Mouse (Mus musculus): Measurements from ENCODE around the gene Slc30a7. TPM values are rescaled to one million over a fixed set of nuclear protein-coding genes. Genes with fewer than 3 reads are reported as not detected.

The Slc30a7 gene
- total and polyA plus RNA-seq, 3 experiments: 15.0 to 38.9 (median 25.3) TPM

DNA sequence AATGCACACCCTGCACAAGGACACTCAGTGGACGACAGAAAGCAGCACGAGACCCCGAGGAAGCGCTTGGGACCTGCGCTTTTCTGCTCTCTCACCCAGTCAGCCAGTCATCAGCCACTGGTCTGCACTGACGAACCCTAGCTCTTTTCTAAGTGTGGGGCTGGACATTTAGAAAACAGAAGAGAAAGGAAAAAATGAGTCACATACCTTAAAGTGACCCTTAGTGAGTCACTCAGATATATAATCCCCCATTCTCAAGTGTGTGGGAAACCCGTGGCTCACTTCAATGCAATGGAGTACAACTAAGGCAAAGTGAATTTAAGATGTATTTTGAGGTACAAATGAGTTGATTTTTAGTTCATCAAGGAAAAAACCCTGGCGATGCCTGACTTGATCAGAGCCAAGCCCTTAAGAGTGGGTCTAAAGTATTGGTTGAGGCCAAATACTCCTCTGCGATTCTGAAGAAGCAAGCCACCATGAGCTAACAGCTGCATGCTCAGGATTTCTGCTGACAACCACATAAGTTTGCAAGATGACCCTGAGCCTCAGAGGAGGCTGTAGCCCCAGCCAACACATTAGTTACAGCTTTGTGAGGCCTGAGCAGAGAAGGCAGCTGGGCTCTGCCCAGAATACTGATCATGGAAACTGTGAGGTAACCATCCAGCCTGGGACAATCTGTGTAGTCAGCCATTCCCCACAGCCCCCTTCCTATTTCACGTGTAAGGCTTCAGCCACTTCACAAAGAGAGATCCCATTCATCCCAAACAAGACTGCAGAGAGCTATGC lies 38.3 kb downstream of the Slc30a7 start:
- Histone ChIP-seq H3K4me2 (ENCODE audit: insufficient read depth, low read depth, poor library complexity, severe bottlenecking) (peak overlapping the region; percentile 34; the same call in 1 of the 2 replicates), H3K79me2 (replicated peaks; ENCODE audit: control insufficient read depth, extremely low read depth, insufficient read depth, poor library complexity, severe bottlenecking) (no peaks in the 10 kb centered on the region), H3K9me3 (replicated peaks; ENCODE audit: low read length) (no peaks in the 10 kb centered on the region), H3K36me3 (replicated peaks in 1 of 2; ENCODE audit: control insufficient read depth in 1 of 2, insufficient read depth in 1 of 2, low read length in 1 of 2) (peaks cover 30 to 86% of the 10 kb centered on the region in 2 experiments), H3K9ac (ENCODE audit: insufficient read depth, low read depth) (peak overlapping the region; percentile 57; the same call in 1 of the 2 replicates), H3K27ac (ENCODE audit: insufficient read depth, low read depth) (peak overlapping the region; percentile 79), H3K4me1 (ENCODE audit: control insufficient read depth in 1 of 2, insufficient read depth in 2 of 2) (peaks cover 7 to 14% of the 10 kb centered on the region in 2 experiments; a peak in 3 of 4 replicates), H3K4me3 (replicated peaks in 1 of 3; ENCODE audit: low read depth in 2 of 3, low read length in 2 of 3, poor library complexity in 1 of 3) (no peak overlapping the region), H3K27me3 (replicated peaks) (no peaks in the 10 kb centered on the region)
- DNase-seq (ENCODE audit: extremely low read depth): peak; percentile 44
- TF ChIP-seq MXI1 (IDR thresholded peaks at IDR 0.05; ENCODE audit: low read depth, low read length) (0 out of 2 replicates have a peak, but pooled peaks have one; percentile 50), NRF1 (IDR thresholded peaks at IDR 0.05; ENCODE audit: low read depth, low read length) (no peak), JUND (conservative IDR thresholded peaks at IDR 0.05; ENCODE audit: low read depth, low read length) (peak; percentile 98), POLR2A (IDR thresholded peaks at IDR 0.05; ENCODE audit: low read depth, low read length) (no peak), RAD21 (IDR thresholded peaks at IDR 0.05; ENCODE audit: low read depth, low read length) (no peak), BHLHE40 (IDR thresholded peaks at IDR 0.05; ENCODE audit: low read depth, low read length) (peak; percentile 70), GABPA (IDR thresholded peaks at IDR 0.05; ENCODE audit: insufficient replicate concordance, low read depth, low read length) (no peak), CHD1 (IDR thresholded peaks at IDR 0.05; ENCODE audit: low read depth, low read length) (no peak), TCF12 (IDR thresholded peaks at IDR 0.05; ENCODE audit: low read depth, low read length) (0 out of 2 replicates have a peak, but pooled peaks have one; percentile 41), MAFK (IDR thresholded peaks at IDR 0.05; ENCODE audit: insufficient replicate concordance, low read length) (peak; percentile 20; the same call in 1 of the 2 replicates), ZNF384 (IDR thresholded peaks at IDR 0.05; ENCODE audit: low read depth, low read length) (no peak; the same call in 1 of the 2 replicates), CHD2 (IDR thresholded peaks at IDR 0.05; ENCODE audit: low read length) (no peak), ETS1 (conservative IDR thresholded peaks at IDR 0.05; ENCODE audit: low read depth, low read length) (peak; percentile 85), USF1 (IDR thresholded peaks at IDR 0.05; ENCODE audit: low read depth, low read length) (no peak), HCFC1 (IDR thresholded peaks at IDR 0.05; ENCODE audit: low read depth, low read length) (no peak), EP300 (IDR thresholded peaks at IDR 0.05; ENCODE audit: low read length) (peak; percentile 89), CTCF (conservative IDR thresholded peaks at IDR 0.05 in 1 of 2, IDR thresholded peaks at IDR 0.05 in 1 of 2; ENCODE audit: low read depth in 2 of 2, low read length in 2 of 2) (no peak), MYC (IDR thresholded peaks at IDR 0.05; ENCODE audit: low read depth, low read length) (0 out of 2 replicates have a peak, but pooled peaks have one; percentile 32), POLR2AphosphoS2 (IDR thresholded peaks at IDR 0.05; ENCODE audit: low read depth, low read length) (no peak), MAX (IDR thresholded peaks at IDR 0.05; ENCODE audit: low read length) (no peak), SIN3A (IDR thresholded peaks at IDR 0.05; ENCODE audit: low read length) (no peak), PAX5 (IDR thresholded peaks at IDR 0.05; ENCODE audit: low read length) (no peak), ELF1 (IDR thresholded peaks at IDR 0.05; ENCODE audit: low read depth, low read length) (no peak), IRF4 (IDR thresholded peaks at IDR 0.05; ENCODE audit: low read depth, low read length) (peak; percentile 80), RCOR1 (conservative IDR thresholded peaks at IDR 0.05; ENCODE audit: low read depth, low read length) (no peak; the same call in 1 of the 2 replicates), ZKSCAN1 (IDR thresholded peaks at IDR 0.05; ENCODE audit: borderline replicate concordance, low read depth, low read length) (no peak), JUN (IDR thresholded peaks at IDR 0.05; ENCODE audit: insufficient read depth, low read depth, low read length) (peak; percentile 97), USF2 (conservative IDR thresholded peaks at IDR 0.05; ENCODE audit: low read depth, low read length) (no peak), MEF2A (IDR thresholded peaks at IDR 0.05; ENCODE audit: borderline replicate concordance, low read depth, low read length) (peak; percentile 92), MAZ (IDR thresholded peaks at IDR 0.05; ENCODE audit: low read depth, low read length) (0 out of 2 replicates have a peak, but pooled peaks have one; percentile 42), TBP (conservative IDR thresholded peaks at IDR 0.05; ENCODE audit: low read depth, low read length) (no peak), E2F4 (IDR thresholded peaks at IDR 0.05; ENCODE audit: insufficient replicate concordance, low read depth, low read length) (no peak), UBTF (IDR thresholded peaks at IDR 0.05; ENCODE audit: low read depth, low read length) (no peak), SMC3 (IDR thresholded peaks at IDR 0.05; ENCODE audit: low read depth, low read length) (no peak), NELFE (IDR thresholded peaks at IDR 0.05; ENCODE audit: low read depth, low read length) (no peak), ZC3H11A (IDR thresholded peaks at IDR 0.05; ENCODE audit: low read depth, low read length) (no peak), ZMIZ1 (IDR thresholded peaks at IDR 0.05; ENCODE audit: low read depth, low read length) (no peak), KAT2A (IDR thresholded peaks at IDR 0.05; ENCODE audit: insufficient replicate concordance, low read length) (no peak)
- dilution Hi-C loops (cut with MboI; ENCODE audit: extremely low pct_ligation_motif_present, extremely low pct_unique_long_range_greater_than_20kb, low sequenced_read_pairs): no loop called here
- in situ Hi-C loops (cut with MboI; ENCODE audit: low pct_ligation_motif_present, low pct_unique_long_range_greater_than_20kb, low sequenced_read_pairs): no loop called here
